Mouse (Mus musculus) small intestine, adult 2 months (tissue): ENCODE data around the gene Napa.

ENCODE experiments used
- CTCF ChIP-seq: fragments of 200-500 bp; IDR thresholded peaks from 2 replicates; pipeline ENCODE4 v1.5.1; 2012; ENCODE audit warnings: low read depth, mild to moderate bottlenecking, control low read depth, inconsistent platforms, low read length, moderate library complexity, mixed read lengths; ENCODE audit not compliant: insufficient replicate concordance, insufficient read length; ENCODE audit errors: extremely low read depth
- POLR2A ChIP-seq: fragments of 200-500 bp; IDR thresholded peaks from 2 replicates; pipeline ENCODE4 v1.6.1; 2012; ENCODE audit warnings: low read depth, mild to moderate bottlenecking, control low read depth, inconsistent platforms, low read length, moderate library complexity

DNA sequence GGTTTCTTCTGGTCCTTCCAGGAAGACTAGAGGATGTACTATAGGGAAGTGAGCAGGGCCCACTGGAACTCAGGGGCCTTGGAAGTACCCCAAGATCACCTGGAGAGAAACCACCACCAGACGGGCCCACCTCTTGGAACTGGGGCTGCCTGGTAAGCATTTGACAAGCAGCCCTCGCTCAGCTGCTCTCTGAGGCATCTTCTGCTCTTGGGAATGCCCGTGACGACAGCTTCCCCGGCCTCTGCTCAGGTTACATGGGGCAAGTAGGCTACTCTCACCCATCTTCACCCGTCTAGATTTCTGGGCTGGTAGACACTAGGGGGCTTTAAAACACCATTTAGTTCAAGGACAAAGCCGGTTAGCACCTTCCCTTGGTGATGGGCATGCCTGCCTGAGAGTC, 2.8 kb downstream of the Napa start:
- TF ChIP-seq POLR2A (no peak), CTCF (no peak)
